Mouse (Mus musculus) forebrain, postnatal 0 days (tissue): Measurements from ENCODE around the gene Nkd2. TPM values are rescaled to one million over a fixed set of nuclear protein-coding genes. Genes with fewer than 3 reads are reported as not detected.

ENCODE experiments used
- ATAC-seq: fragments of 200-750 bp; cut with Nextera tagmentation; 2 replicates; pipeline ENCODE4 v1.8.0; 2017; ENCODE audit warnings: mild to moderate bottlenecking, moderate library complexity
- DNase-seq: peaks from one replicate; pipeline ENCODE4 v3.0.0-alpha.2; 2015
- H3K27ac ChIP-seq: fragments of 300-500 bp; sonication (generic); 2 replicates; pipeline ENCODE4 v1.5.1; 2014; ENCODE audit warnings: low read depth, mild to moderate bottlenecking, antibody characterized with exemption, low read length, moderate library complexity, mixed read lengths
- H3K27me3 ChIP-seq: fragments of 300-500 bp; sonication (generic); 2 replicates; pipeline ENCODE4 v1.6.1; 2014; ENCODE audit warnings: mild to moderate bottlenecking, low read length, mixed read lengths; ENCODE audit not compliant: insufficient read depth
- H3K36me3 ChIP-seq: fragments of 300-500 bp; sonication (generic); 2 replicates; pipeline ENCODE4 v1.6.1; 2014; ENCODE audit warnings: mild to moderate bottlenecking, moderate library complexity; ENCODE audit not compliant: insufficient read depth
- H3K4me1 ChIP-seq: fragments of 300-500 bp; sonication (generic); 2 replicates; pipeline ENCODE4 v1.6.1; 2014; ENCODE audit warnings: antibody characterized with exemption; ENCODE audit not compliant: insufficient read depth
- H3K4me2 ChIP-seq: fragments of 300-500 bp; sonication (generic); 2 replicates; pipeline ENCODE4 v1.6.1; 2014; ENCODE audit warnings: low read depth, mild to moderate bottlenecking, moderate library complexity
- H3K4me3 ChIP-seq: fragments of 300-500 bp; sonication (generic); 2 replicates; pipeline ENCODE4 v1.5.1; 2014; ENCODE audit warnings: low read depth, low read length, mixed read lengths
- H3K9ac ChIP-seq: fragments of 300-500 bp; sonication (generic); 2 replicates; pipeline ENCODE4 v1.6.1; 2014; ENCODE audit warnings: mild to moderate bottlenecking
- H3K9me3 ChIP-seq: fragments of 300-500 bp; sonication (generic); 2 replicates; pipeline ENCODE4 v1.6.1; 2016; ENCODE audit warnings: low read length
- CTCF ChIP-seq: sonication (generic); IDR thresholded peaks from 2 replicates; pipeline ENCODE4 v1.5.1; 2016; ENCODE audit warnings: antibody characterized with exemption, control low read depth, low read depth
- WGBS: fragments of 180-500 bp; shearing (Covaris S2); extraction: QIAGEN DNeasy Blood & Tissue Kit; methylation state at CpG from one replicate; pipeline ENCODE4 v1.1.7; 2014; 5-methylcytosine and 5-hydroxymethylcytosine counted together
- polyA plus RNA-seq: library from polyadenylated mRNA; unstranded; fragments of >200 nt; fragmentation: Nextera tagmentation; extraction: Ambion mirVana; gene quantifications from 2 replicates; pipeline ENCODE4 v1.2.1, GENCODE M21; 2015
- total RNA-seq: library from RNA; depleted of rRNA; stranded (reverse); fragments of >200 nt; gene quantifications from 2 replicates; pipeline ENCODE4 v1.2.3, GENCODE M21; 2014

Nkd2 gene
- total and polyA plus RNA-seq, 2 experiments from 2014 or later = 15.2 to 35.3 TPM

DNA sequence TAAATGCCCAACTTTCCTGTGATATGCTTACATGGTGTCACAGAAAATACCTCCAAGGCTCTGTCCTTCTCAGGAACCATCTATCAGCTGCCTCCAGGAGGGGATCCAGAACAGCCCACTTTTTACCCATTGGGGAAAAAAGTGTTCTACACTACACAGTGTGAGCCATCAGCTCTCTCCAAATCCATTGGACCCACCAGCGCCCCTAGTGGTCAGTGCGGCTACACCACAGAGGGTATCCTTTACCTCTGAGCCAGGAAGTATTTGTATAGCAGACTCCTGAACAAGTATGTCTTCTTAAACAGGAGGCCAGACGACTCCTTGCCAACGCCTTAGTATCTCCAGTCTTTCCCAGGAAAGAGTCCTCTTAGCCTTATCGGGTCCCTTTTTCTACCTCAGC lies 32.4 kb upstream of the Nkd2 start:
- Histone ChIP-seq H3K27me3 (no peaks in the 10 kb centered on the region), H3K4me3 (no peak overlapping the region), H3K4me2 (no peak overlapping the region), H3K9me3 (no peaks in the 10 kb centered on the region), H3K9ac (no peak overlapping the region), H3K36me3 (no peaks in the 10 kb centered on the region), H3K4me1 (no peaks in the 10 kb centered on the region), H3K27ac (no peak overlapping the region)
- DNase-seq (no peak), ATAC-seq (no peak)
- 87% methylated on average over 5 of the region's 5 CpGs for WGBS
- peak; percentile 17; the same call in 1 of the 2 replicates for TF ChIP-seq CTCF

DNA sequence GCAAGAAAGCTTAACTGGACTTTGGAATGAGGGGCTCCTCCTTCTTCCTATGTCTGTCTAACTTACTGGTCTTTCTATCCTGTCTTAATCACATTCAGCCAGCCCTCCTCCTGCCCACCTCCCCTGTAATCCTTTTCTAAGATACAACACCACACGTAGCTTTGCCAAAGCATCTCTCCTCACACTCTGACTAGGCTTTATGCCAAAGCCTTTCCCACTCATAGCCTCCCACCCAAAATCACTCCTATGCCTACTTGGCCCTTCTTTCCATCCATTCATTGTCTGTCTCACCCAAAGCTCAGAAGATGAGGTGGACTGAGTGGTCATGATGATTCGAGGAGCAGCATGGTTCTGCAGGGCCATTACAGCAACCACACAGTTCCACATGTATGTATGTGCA lies 24.7 kb upstream of the Nkd2 start:
- no peak for TF ChIP-seq CTCF
- no peak overlapping the region for H3K4me2 ChIP-seq
- DNase-seq = no peak
- H3K36me3 ChIP-seq = no peaks in the 10 kb centered on the region
- H3K9ac ChIP-seq = no peak overlapping the region
- no peak overlapping the region for H3K27ac ChIP-seq
- no peaks in the 10 kb centered on the region for H3K27me3 ChIP-seq
- no peaks in the 10 kb centered on the region for H3K9me3 ChIP-seq
- no peaks in the 10 kb centered on the region for H3K4me1 ChIP-seq
- WGBS = 50% methylated on average over 2 of the region's 2 CpGs
- ATAC-seq = no peak
- no peak overlapping the region for H3K4me3 ChIP-seq

- WGBS = 1% methylated on average over 56 of the region's 65 CpGs
- H3K27me3 ChIP-seq = 0 out of 2 replicates have a peak, but pooled peaks cover 4% of the 10 kb centered on the region
- ATAC-seq = peak; percentile 84
Observed at GRCm38 (mm10) chr13:73846589-73847464, 604 bp downstream of the Nkd2 start.

GRCm38 (mm10) chr13:73842696-73843095 lies 4.7 kb downstream of the Nkd2 start:
- ATAC-seq = no peak
- Histone ChIP-seq H3K27ac (no peak overlapping the region), H3K9ac (no peak overlapping the region), H3K36me3 (peaks cover 4% of the 10 kb centered on the region; the same call in 1 of the 2 replicates), H3K4me1 (no peaks in the 10 kb centered on the region), H3K4me2 (no peak overlapping the region), H3K9me3 (no peaks in the 10 kb centered on the region), H3K4me3 (no peak overlapping the region), H3K27me3 (no peaks in the 10 kb centered on the region)
- no peak for DNase-seq
- TF ChIP-seq CTCF = no peak

More at GRCm38 (mm10) chr13:73846589-73847464, 604 bp downstream of the Nkd2 start:
- peak overlapping the region; percentile 49 for H3K4me3 ChIP-seq
- H3K9me3 ChIP-seq = no peaks in the 10 kb centered on the region
- no peaks in the 10 kb centered on the region for H3K4me1 ChIP-seq
- DNase-seq = peak; percentile 41
- H3K27ac ChIP-seq = no peak overlapping the region
- TF ChIP-seq CTCF = no peak
- H3K4me2 ChIP-seq = peak overlapping the region; percentile 84
- H3K9ac ChIP-seq = peak overlapping the region; percentile 70
- no peaks in the 10 kb centered on the region for H3K36me3 ChIP-seq

GRCm38 (mm10) chr13:73839740-73840139 lies 7.7 kb downstream of the Nkd2 start:
- DNase-seq (no peak), ATAC-seq (no peak)
- Histone ChIP-seq H3K27ac (no peak overlapping the region), H3K4me1 (no peaks in the 10 kb centered on the region), H3K9me3 (no peaks in the 10 kb centered on the region), H3K36me3 (peaks cover 4% of the 10 kb centered on the region; the same call in 1 of the 2 replicates), H3K9ac (no peak overlapping the region), H3K4me2 (no peak overlapping the region), H3K27me3 (no peaks in the 10 kb centered on the region), H3K4me3 (no peak overlapping the region)
- TF ChIP-seq CTCF = no peak
- 86% methylated on average over 4 of the region's 4 CpGs for WGBS

DNA sequence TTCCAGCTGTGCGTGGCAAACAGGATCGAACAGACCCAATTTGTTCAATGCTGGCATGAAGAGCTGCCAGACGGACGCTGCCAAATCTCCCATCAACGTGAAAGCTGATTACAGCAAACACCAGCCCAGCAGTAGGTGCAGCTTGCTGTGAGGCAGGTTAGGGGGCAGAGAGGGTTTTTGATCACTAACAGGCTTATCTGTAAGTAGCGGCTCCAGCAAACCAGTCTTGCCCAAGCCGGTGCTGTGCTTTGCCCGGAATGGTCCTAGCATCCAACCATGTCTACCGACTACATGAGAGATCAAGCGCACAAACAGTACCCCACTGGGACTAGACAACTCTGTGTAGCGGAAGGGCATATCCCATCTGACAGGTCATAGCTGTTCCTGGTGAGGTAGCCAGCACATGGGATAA lies 8.3 kb downstream of the Nkd2 start:
- ATAC-seq = peak; percentile 19

DNA sequence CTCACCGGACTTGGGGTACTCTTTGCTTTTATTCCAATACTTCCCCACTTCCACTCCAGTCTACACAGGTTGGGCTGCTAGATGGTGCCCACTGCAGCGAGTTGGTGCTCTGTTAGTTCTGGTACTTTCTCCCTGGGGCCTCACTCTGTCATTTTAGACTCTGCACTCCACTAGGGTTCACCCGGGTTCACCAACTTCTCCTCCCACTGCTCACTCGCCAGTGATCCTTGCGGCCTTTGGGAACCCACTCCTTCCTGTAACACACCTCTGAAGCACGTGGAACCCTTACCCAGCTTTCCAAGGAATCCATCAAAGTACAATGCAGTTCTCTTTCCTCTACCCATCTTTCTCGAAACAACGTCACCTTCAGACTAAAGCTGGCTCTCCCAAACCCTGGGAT lies 9.7 kb downstream of the Nkd2 start:
- no peak overlapping the region for H3K4me3 ChIP-seq

More for the DNA sequence above, 8.3 kb downstream of the Nkd2 start:
- Histone ChIP-seq H3K9me3 (no peaks in the 10 kb centered on the region), H3K4me2 (no peak overlapping the region), H3K4me1 (no peaks in the 10 kb centered on the region), H3K36me3 (peaks cover 4% of the 10 kb centered on the region; the same call in 1 of the 2 replicates), H3K4me3 (no peak overlapping the region), H3K27ac (no peak overlapping the region), H3K27me3 (no peaks in the 10 kb centered on the region), H3K9ac (no peak overlapping the region)
- DNase-seq = peak; percentile 3
- WGBS = 55% methylated on average over 11 of the region's 11 CpGs
- no peak for TF ChIP-seq CTCF

More for the DNA sequence above, 9.7 kb downstream of the Nkd2 start:
- H3K9me3 ChIP-seq = no peaks in the 10 kb centered on the region
- H3K9ac ChIP-seq = no peak overlapping the region
- 84% methylated on average over 8 of the region's 8 CpGs for whole genome bisulfite sequencing
- no peak overlapping the region for H3K27ac ChIP-seq
- no peaks in the 10 kb centered on the region for H3K4me1 ChIP-seq
- ATAC-seq = no peak
- no peak overlapping the region for H3K4me2 ChIP-seq
- no peaks in the 10 kb centered on the region for H3K27me3 ChIP-seq
- TF ChIP-seq CTCF = no peak
- DNase-seq = no peak
- H3K36me3 ChIP-seq = peaks cover 4% of the 10 kb centered on the region; the same call in 1 of the 2 replicates
